Mouse (Mus musculus): ENCODE results near the gene Fstl4. TPM values are rescaled to one million over a fixed set of nuclear protein-coding genes. Genes with fewer than 3 reads are reported as not detected.
"Not testable (repeated sequence)": the region's sequence is repeated elsewhere in the genome, so short reads cannot be mapped to it uniquely, and the experiment has no call there.

The Fstl4 gene
- polyA plus RNA-seq, 1 experiment from 2014 or later: 2.9 TPM

DNA sequence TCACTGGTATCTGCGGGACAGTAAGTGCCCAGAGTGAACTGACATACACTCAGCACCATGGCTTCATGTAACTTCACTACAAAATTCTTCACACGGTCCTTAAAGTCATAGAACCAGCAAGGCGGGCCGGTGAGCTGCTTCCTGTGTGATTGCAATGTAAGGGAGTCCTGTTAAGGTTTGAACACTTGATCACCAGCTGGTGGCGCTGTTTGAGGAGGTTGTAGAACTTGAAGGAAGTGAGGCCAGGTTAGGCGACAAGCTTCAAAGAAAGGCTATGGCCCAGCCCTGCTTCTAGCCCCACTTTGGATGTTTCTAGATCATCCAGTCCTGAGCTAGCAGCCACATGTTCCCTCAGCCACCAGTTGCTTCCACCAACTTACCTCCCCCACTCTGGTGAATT lies 320.9 kb downstream of the Fstl4 start:
- Histone ChIP-seq H3K36me3 (ENCODE audit: control insufficient read depth, insufficient read depth, low read length) (no peaks in the 10 kb centered on the region), H3K4me1 (ENCODE audit: control insufficient read depth, insufficient read depth, low read length) (no peaks in the 10 kb centered on the region), H3K27ac (replicated peaks; ENCODE audit: low read depth, low read length) (no peak overlapping the region), H3K4me2 (ENCODE audit: low read depth, low read length) (no peak overlapping the region), H3K9me3 (ENCODE audit: control insufficient read depth, low read length) (no peaks in the 10 kb centered on the region), H3K4me3 (ENCODE audit: low read depth, low read length) (no peak overlapping the region), H3K27me3 (replicated peaks; ENCODE audit: control insufficient read depth, insufficient read depth, low read length) (no peaks in the 10 kb centered on the region), H3K9ac (ENCODE audit: low read depth, low read length) (no peak overlapping the region)
- 61% methylated on average over 6 of the region's 6 CpGs for WGBS
- ATAC-seq (ENCODE audit: low read depth): no peak
- no peak for DNase-seq (ENCODE audit: low spot score)

DNA sequence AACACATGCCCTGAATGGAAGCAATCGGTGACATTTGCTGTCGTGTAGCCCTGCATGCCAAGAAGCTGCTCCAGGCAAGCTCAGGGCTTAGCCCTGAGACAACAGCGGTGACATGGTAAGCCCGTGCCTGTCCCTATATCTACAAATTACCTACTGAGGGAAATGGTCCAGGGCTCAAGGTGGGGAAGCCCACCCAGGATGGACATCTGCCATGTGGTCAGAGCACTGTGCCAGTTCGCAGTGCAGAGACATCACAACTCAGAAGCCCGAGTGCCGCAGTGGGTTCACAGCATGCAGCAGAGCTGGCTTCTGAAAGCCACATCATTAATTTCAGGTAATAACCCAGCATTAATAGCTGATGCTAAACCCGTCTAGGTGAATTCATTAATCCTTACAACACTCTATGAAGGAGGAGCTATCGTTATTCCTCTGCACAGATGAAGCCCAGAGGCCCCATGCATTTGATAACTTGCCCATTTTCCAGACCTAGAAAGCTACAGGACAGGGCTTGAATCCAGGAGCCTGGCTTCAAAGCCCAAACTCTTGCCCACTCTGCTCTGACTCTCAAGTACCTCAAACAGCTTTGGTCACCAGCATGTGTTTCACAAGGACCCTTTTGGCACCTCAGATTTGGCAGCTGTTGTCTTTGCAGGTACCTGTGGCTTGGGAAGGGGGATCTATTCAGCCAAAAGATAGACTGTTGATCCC lies 321.6 kb downstream of the Fstl4 start:
- H3K4me1 ChIP-seq (ENCODE audit: control insufficient read depth, insufficient read depth, low read length): no peaks in the 10 kb centered on the region
- DNase-seq (ENCODE audit: low spot score) (no peak), ATAC-seq (ENCODE audit: low read depth) (no peak)
- no peaks in the 10 kb centered on the region for H3K9me3 ChIP-seq (ENCODE audit: control insufficient read depth, low read length)
- no peaks in the 10 kb centered on the region for H3K36me3 ChIP-seq (ENCODE audit: control insufficient read depth, insufficient read depth, low read length)
- no peak overlapping the region for H3K9ac ChIP-seq (ENCODE audit: low read depth, low read length)
- H3K4me3 ChIP-seq (ENCODE audit: low read depth, low read length): no peak overlapping the region
- no peak overlapping the region for H3K27ac ChIP-seq (replicated peaks; ENCODE audit: low read depth, low read length)
- 82% methylated on average over 9 of the region's 9 CpGs for WGBS
- no peaks in the 10 kb centered on the region for H3K27me3 ChIP-seq (replicated peaks; ENCODE audit: control insufficient read depth, insufficient read depth, low read length)
- no peak overlapping the region for H3K4me2 ChIP-seq (ENCODE audit: low read depth, low read length)

- H3K27ac ChIP-seq (replicated peaks; ENCODE audit: low read depth, low read length); H3K36me3 ChIP-seq (ENCODE audit: control insufficient read depth, insufficient read depth, low read length); H3K9ac ChIP-seq (ENCODE audit: low read depth, low read length); H3K4me3 ChIP-seq (ENCODE audit: low read depth, low read length); H3K4me2 ChIP-seq (ENCODE audit: low read depth, low read length); ATAC-seq (ENCODE audit: low read depth); H3K27me3 ChIP-seq (replicated peaks; ENCODE audit: control insufficient read depth, insufficient read depth, low read length); DNase-seq (ENCODE audit: low spot score); H3K9me3 ChIP-seq (ENCODE audit: control insufficient read depth, low read length): not testable (repeated sequence)
- WGBS: 80% methylated on average over 3 of the region's 3 CpGs
- H3K4me1 ChIP-seq (ENCODE audit: control insufficient read depth, insufficient read depth, low read length): peaks cover 10% of the 10 kb centered on the region; the same call in 1 of the 2 replicates
Observed at GRCm38 (mm10) chr11:53087896-53088295, 323.5 kb downstream of the Fstl4 start.

GRCm38 (mm10) chr11:53091596-53091995 lies 327.2 kb downstream of the Fstl4 start:
- WGBS: 18% methylated on average over 5 of the region's 5 CpGs
- peak; percentile 69 for DNase-seq (ENCODE audit: low spot score)
- ATAC-seq (ENCODE audit: low read depth): no peak
- H3K27me3 ChIP-seq (replicated peaks; ENCODE audit: control insufficient read depth, insufficient read depth, low read length): no peaks in the 10 kb centered on the region
- no peaks in the 10 kb centered on the region for H3K36me3 ChIP-seq (ENCODE audit: control insufficient read depth, insufficient read depth, low read length)
- H3K4me2 ChIP-seq (ENCODE audit: low read depth, low read length): no peak overlapping the region
- H3K9me3 ChIP-seq (ENCODE audit: control insufficient read depth, low read length): no peaks in the 10 kb centered on the region
- H3K27ac ChIP-seq (replicated peaks; ENCODE audit: low read depth, low read length): no peak overlapping the region
- peaks cover 10% of the 10 kb centered on the region; the same call in 1 of the 2 replicates for H3K4me1 ChIP-seq (ENCODE audit: control insufficient read depth, insufficient read depth, low read length)
- no peak overlapping the region for H3K9ac ChIP-seq (ENCODE audit: low read depth, low read length)
- no peak overlapping the region for H3K4me3 ChIP-seq (ENCODE audit: low read depth, low read length)

DNA sequence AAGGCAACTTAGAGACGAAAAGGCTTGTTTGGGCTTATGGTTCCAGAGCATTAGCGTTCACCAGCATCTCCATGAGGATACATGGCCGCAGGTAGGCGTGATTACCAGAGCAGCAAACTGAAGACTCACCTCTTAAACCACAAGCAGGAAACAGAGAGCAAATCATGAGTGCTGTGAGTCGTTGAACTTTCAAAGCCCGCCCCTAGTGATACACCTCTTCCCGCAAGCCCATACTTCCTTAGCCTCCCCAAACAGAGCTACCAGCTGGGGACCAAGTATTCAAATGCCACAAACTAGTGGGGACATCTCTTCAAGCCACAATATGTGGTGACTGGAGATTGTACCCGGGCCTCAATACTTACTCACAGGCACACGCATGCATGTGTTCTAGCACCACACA lies 332.4 kb downstream of the Fstl4 start:
- Histone ChIP-seq H3K9me3 (ENCODE audit: control insufficient read depth, low read length) (no peaks in the 10 kb centered on the region), H3K27ac (replicated peaks; ENCODE audit: low read depth, low read length) (no peak overlapping the region), H3K4me3 (ENCODE audit: low read depth, low read length) (no peak overlapping the region), H3K36me3 (ENCODE audit: control insufficient read depth, insufficient read depth, low read length) (no peaks in the 10 kb centered on the region), H3K9ac (ENCODE audit: low read depth, low read length) (no peak overlapping the region), H3K4me1 (ENCODE audit: control insufficient read depth, insufficient read depth, low read length) (peaks cover 11% of the 10 kb centered on the region; the same call in 1 of the 2 replicates), H3K4me2 (ENCODE audit: low read depth, low read length) (no peak overlapping the region), H3K27me3 (replicated peaks; ENCODE audit: control insufficient read depth, insufficient read depth, low read length) (no peaks in the 10 kb centered on the region)
- ATAC-seq (ENCODE audit: low read depth): no peak
- 87% methylated on average over 9 of the region's 9 CpGs for WGBS
- no peak for DNase-seq (ENCODE audit: low spot score)

- Histone ChIP-seq H3K4me2 (ENCODE audit: low read depth, low read length) (no peak overlapping the region), H3K36me3 (ENCODE audit: control insufficient read depth, insufficient read depth, low read length) (no peaks in the 10 kb centered on the region), H3K27ac (replicated peaks; ENCODE audit: low read depth, low read length) (no peak overlapping the region), H3K27me3 (replicated peaks; ENCODE audit: control insufficient read depth, insufficient read depth, low read length) (no peaks in the 10 kb centered on the region), H3K4me3 (ENCODE audit: low read depth, low read length) (no peak overlapping the region), H3K9me3 (ENCODE audit: control insufficient read depth, low read length) (no peaks in the 10 kb centered on the region), H3K4me1 (ENCODE audit: control insufficient read depth, insufficient read depth, low read length) (peaks cover 10% of the 10 kb centered on the region; the same call in 1 of the 2 replicates), H3K9ac (ENCODE audit: low read depth, low read length) (no peak overlapping the region)
- 77% methylated on average over 8 of the region's 8 CpGs for WGBS
- no peak for ATAC-seq (ENCODE audit: low read depth)
- no peak for DNase-seq (ENCODE audit: low spot score)
Observed at GRCm38 (mm10) chr11:53097331-53097730, 332.9 kb downstream of the Fstl4 start.

GRCm38 (mm10) chr11:53097870-53098269 lies 333.4 kb downstream of the Fstl4 start:
- H3K27ac ChIP-seq (replicated peaks; ENCODE audit: low read depth, low read length): no peak overlapping the region
- no peak for DNase-seq (ENCODE audit: low spot score)
- H3K9ac ChIP-seq (ENCODE audit: low read depth, low read length): no peak overlapping the region
- H3K27me3 ChIP-seq (replicated peaks; ENCODE audit: control insufficient read depth, insufficient read depth, low read length): no peaks in the 10 kb centered on the region
- H3K9me3 ChIP-seq (ENCODE audit: control insufficient read depth, low read length): no peaks in the 10 kb centered on the region
- no peaks in the 10 kb centered on the region for H3K36me3 ChIP-seq (ENCODE audit: control insufficient read depth, insufficient read depth, low read length)
- 91% methylated on average over 6 of the region's 6 CpGs for WGBS
- peaks cover 8% of the 10 kb centered on the region; the same call in 1 of the 2 replicates for H3K4me1 ChIP-seq (ENCODE audit: control insufficient read depth, insufficient read depth, low read length)
- no peak overlapping the region for H3K4me3 ChIP-seq (ENCODE audit: low read depth, low read length)
- no peak for ATAC-seq (ENCODE audit: low read depth)
- H3K4me2 ChIP-seq (ENCODE audit: low read depth, low read length): no peak overlapping the region

DNA sequence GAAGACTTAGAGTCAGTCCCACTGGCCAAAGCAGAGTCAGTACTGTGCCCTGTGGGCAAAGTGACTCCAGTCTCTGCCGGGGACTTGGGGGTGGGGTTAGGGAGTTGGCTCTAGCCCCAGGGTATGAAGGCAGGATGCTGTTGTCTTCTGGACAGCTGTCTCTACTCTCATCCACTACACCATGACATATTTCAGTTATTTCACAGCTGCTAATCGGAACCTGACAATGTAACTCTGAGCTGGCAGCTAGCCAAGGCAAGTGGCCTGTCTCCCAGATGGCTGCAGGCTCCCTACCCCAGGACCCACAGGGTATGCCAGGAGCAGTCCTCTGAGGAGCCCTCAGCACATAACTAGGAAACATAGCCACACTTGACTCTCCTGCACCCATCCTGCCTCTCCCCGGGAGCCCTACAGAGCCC lies 334.4 kb downstream of the Fstl4 start:
- DNase-seq (ENCODE audit: low spot score) (peak; percentile 80), ATAC-seq (ENCODE audit: low read depth) (peak; percentile 64; the same call in 1 of the 2 replicates)
- H3K4me2 ChIP-seq (ENCODE audit: low read depth, low read length): no peak overlapping the region
- WGBS: 47% methylated on average over 3 of the region's 3 CpGs
- peaks cover 8% of the 10 kb centered on the region; the same call in 1 of the 2 replicates for H3K4me1 ChIP-seq (ENCODE audit: control insufficient read depth, insufficient read depth, low read length)
- no peak overlapping the region for H3K9ac ChIP-seq (ENCODE audit: low read depth, low read length)
- H3K9me3 ChIP-seq (ENCODE audit: control insufficient read depth, low read length): no peaks in the 10 kb centered on the region
- H3K36me3 ChIP-seq (ENCODE audit: control insufficient read depth, insufficient read depth, low read length): no peaks in the 10 kb centered on the region
- H3K4me3 ChIP-seq (ENCODE audit: low read depth, low read length): no peak overlapping the region
- H3K27me3 ChIP-seq (replicated peaks; ENCODE audit: control insufficient read depth, insufficient read depth, low read length): no peaks in the 10 kb centered on the region
- H3K27ac ChIP-seq (replicated peaks; ENCODE audit: low read depth, low read length): no peak overlapping the region

DNA sequence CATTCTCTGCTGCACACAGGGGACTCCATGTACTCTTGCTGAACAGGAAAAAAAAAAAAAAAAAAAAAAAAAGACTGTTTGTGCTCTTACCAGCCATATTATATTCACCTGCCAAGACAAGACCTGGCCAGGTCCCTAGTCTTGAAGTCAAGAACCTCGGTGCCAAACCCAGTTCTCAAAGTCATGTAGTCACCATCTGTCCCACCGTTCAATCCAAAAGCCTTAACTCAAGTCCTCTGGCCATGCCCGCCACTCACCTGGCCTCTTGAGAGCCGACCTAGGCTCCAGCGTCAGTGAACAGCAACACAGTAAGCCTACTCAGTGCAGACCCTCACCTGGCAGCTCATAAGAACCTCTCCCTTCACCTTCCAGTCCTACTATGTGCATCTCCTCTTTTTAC lies 334.9 kb downstream of the Fstl4 start:
- no peak overlapping the region for H3K4me2 ChIP-seq (ENCODE audit: low read depth, low read length)
- H3K9ac ChIP-seq (ENCODE audit: low read depth, low read length): no peak overlapping the region
- no peak overlapping the region for H3K4me3 ChIP-seq (ENCODE audit: low read depth, low read length)
- DNase-seq (ENCODE audit: low spot score) (no peak), ATAC-seq (ENCODE audit: low read depth) (no peak)
- H3K9me3 ChIP-seq (ENCODE audit: control insufficient read depth, low read length): no peaks in the 10 kb centered on the region
- H3K27me3 ChIP-seq (replicated peaks; ENCODE audit: control insufficient read depth, insufficient read depth, low read length): no peaks in the 10 kb centered on the region
- no peak overlapping the region for H3K27ac ChIP-seq (replicated peaks; ENCODE audit: low read depth, low read length)
- no peaks in the 10 kb centered on the region for H3K36me3 ChIP-seq (ENCODE audit: control insufficient read depth, insufficient read depth, low read length)
- WGBS: 82% methylated on average over 5 of the region's 5 CpGs
- H3K4me1 ChIP-seq (ENCODE audit: control insufficient read depth, insufficient read depth, low read length): peaks cover 8% of the 10 kb centered on the region; the same call in 1 of the 2 replicates

Measured in embryonic facial prominence, embryonic 14.5 days (tissue).